Mouse (Mus musculus): ENCODE data around the gene Spata1.

Gene Spata1

DNA sequence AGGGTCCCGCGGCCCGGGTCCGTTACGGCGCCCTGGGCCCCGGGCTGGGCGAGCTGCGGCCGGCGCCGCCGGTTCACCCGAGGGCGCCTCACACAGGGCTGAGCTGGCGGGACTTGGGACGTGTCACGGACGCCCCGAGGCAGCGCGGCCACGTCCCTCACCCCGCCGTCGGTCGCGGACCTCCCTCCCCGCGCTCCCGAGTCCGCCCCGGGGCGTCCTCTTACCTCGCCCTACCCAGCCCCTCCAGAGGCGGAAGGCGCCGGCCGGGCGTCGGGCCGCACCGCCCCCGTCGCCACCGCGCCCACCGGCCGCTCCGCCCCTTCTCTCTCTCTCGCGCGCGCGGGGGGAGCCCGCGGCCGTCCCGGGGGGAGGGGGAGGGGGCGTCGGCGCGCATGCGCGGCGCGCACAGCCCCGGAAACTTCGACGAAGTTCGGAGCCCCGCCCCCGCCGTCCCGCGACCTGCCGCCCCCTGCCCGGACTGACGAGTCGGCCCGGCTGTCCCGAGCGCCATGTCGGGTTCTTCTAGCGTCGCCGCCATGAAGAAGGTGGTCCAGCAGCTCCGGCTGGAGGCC, at the start of gene Spata1, which contains the start of gene Gng5:
TSS of gene Spata1 (minus strand) at position 323 of the 572 bp plus-strand sequence.
TSS of gene Gng5 (plus strand) at position 377 of the 572 bp plus-strand sequence.
- peak; percentile 89 to 91 for DNase-seq (ENCODE audit: low spot score in 2 of 2)

DNA sequence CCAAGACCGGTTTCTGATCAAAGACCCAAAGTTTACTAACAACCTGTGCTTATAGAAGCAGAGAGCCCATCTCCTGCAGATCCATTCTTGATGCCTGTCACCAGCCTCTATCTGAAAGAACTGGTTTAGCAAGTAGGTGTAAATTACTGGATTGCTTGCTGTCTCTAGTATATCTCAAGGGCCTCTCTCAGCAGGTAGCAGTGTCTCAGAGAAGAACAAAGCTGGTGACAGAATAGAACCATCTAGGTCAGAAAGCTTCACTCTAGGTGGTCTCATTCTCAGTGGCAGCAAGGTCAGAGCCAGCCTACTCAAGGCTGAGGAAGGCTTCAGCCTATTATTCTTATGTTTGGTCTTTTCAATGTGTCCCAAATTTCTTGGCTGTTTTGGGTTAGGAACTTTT, 44.1 kb upstream of the Spata1 start:
- no peak for DNase-seq (ENCODE audit: low spot score in 2 of 2)

DNA sequence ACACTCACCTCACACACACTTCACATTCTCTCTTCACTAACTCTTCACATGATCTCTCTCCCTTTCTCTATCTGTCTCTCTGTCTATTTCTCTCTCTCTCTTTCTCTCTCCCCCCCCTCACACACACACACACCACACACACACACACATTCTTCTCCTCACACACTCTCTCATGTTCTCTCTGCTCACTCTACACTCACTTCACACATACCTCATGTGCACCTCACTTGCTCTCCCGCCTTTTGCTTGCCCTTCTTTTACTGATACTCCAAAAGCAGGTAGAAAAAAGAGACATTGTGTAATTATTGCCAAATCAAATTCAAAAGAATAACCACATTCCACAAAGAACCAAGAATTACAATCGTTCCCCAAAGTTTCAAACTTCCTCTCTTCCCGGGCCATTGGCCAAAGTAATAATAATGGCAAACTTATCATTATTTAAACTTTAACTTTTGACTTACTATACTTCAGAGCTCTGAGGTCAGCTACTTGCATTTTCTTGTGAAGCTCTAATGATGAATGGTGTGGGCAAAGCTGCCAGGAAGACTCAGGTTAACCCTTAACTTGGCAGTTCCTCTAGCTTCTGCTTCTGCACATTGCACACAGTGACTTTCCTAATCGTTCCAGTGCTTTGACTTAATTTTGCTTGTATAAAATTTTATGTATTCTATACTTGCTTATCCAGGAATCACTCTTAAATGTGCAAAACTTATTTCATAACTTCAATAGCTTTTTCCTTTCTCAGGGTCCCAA, 41.1 kb upstream of the Spata1 start:
- no peak for DNase-seq (ENCODE audit: low spot score in 2 of 2)

DNA sequence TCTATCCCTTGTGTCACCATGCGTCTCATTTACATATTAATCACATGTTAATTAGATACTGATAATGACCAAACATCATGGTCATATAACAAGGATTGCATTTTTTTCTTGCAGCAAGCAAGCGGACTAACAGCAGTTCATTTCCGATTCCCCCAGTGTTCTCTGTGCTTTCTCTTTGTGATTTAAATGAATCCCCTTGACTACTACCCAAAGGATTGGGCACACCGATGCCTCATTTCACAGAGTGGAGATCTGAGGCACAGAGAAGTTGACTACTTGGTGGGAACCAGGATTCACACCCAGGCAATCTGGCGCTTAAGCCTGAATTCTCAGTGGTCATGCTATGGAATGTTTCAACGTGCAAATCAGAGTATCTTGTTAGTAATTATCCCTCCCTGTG, 35.4 kb upstream of the Spata1 start:
- no peak for DNase-seq (ENCODE audit: low spot score in 2 of 2)

DNA sequence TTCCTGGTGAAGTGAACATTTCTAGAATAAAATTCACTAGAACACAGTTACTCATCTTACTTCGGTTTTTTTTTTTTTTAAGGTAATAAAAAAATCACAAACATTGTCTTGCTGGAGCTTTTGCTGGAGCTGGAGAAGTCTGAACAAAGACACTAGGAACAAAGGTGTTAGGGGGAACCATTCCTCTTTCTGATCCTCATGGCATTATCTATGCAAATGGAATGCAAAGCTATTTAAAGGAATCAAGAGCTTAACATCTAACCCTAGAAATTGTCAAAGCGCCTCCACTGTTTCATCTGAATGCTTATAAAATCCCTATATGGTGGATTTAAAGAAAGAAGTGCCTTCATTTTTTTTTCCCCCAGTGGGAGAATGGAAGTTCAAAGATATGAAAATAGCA, 28.8 kb upstream of the Spata1 start:
- no peak for DNase-seq (ENCODE audit: low spot score in 2 of 2)

DNA sequence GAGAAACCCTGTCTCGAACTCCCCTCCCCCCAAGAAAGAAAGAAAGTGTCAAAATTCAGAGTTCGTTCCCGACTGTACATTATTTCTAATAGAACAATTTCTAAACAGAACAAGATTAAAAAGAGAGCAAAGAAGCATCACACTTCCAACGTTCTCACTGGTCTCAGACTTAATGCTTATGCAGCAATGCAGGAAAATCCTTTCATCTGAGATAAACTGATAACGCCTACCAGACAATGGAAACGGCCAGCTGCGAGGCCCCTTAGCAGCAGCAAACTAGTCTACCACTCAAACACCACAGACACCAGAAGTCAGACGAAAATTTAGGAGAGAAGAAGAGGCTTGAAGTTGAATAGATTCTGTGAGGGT, 22.1 kb upstream of the Spata1 start:
- no peak for DNase-seq (ENCODE audit: low spot score in 2 of 2)

DNA sequence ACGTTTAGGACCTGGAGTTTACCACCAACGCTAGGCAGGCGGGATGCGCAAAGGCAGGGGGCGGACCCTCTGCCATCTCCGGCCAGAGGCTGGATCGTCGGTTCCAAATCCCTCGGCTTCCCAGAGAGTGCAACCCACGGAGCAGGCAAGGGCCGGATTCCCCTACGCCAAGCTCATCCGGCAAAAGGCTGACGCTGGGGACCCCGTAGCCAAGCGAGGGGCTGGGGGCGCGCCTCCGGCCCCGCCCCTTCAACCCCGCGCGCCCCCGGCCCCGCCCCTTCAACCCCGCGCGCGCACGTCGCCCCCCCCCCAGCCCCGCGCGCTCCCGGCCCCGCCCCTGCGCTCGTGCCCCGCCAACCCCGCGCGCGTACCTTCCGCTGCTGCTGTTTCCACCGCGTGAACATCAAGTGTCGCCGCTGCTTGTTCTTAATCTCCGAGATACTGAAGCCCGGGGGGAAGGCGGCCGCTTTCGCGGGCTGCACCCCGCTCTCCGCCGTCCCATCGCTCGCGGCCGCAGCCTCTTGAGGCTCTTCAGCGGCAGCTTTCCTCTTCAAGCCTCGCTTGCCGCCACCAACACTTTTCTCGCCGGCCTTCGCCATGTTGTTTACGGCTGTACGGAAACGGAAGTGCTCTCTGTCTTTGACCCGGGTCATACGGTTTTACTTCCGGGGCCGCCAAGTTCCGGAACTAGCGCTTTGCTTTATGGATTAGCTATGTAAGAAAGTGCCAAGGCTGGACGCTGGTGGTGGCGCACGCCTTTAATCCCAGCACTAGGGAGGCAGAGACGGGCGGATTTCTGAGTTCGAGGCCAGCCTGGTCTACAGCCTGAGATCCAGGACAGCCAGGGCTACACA, 21.5 kb upstream of the Spata1 start, which contains the start of gene Rpf1:
TSS of gene Rpf1 (minus strand) at position 632 of the 854 bp plus-strand sequence.
- DNase-seq (ENCODE audit: low spot score in 2 of 2), result peak; percentile 84 to 86

DNA sequence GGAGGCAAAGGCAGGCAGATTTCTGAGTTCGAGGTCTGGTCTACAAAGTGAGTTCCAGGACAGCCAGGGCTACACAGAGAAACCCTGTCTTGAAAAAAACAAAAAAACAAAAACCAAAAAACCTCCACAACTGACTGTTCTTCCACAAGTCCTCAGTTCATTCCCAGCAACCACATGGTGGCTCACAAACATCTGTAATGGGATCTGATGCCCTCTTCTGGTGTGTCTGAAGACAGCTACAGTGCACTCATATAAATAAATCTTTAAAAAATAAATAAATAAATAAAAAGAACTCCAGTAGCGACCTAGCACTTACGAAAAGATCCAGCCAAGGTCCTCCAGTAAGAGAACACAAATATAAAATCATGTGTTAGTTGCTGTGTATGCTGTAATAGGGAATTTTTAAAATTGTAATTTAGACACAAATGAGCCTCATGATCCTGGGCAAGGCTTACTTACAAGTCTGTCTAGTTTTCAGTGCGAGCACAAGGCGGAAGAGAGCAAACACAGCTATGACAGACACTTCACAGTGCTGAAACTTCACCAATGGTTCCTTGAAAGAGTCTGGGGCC, 20.8 kb upstream of the Spata1 start:
- DNase-seq (ENCODE audit: low spot score in 2 of 2), result no peak

DNA sequence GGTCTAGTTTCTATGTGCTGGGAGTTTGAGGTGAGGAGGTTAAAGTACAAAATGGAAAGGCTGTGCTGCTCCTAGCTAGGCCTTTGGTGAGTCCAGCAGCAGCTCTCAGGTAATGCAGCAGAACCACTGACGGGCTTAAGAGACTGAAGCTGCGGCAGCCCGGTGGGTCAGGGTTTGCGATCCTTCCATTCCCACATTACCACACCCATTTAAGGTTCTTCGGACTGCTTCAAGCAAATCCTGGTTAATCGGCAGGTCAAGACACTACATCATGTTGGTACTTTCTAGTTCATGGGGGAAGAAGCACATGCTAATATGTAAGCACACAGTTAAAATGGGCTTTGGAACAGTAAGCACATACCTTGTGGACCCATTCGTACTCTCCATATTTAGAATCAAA, 7.2 kb upstream of the Spata1 start:
- DNase-seq (ENCODE audit: low spot score in 2 of 2), result no peak

DNA sequence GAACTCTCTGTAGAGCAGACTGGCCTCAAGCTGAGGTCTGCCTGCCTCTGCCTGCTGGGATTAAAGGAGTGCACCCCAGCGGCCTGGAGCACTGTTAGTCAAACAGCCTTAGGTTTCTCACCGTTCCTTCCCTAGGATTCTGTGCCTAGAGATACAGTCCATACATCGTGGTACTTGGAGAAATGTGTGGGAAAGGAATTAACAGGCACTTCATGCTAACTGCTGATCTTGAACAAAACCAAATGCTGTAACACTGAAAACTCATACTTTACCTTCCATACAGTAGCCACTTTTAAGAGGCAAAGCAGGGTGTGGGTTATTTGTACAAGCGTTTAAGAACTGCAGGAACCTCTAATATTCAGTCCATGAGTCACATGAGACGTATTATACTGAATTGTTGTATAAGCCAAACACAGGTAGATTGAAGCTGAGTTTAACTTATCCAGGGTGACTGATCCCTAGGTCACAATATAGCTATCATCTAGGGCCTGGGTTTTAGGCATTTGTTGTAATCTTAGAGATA, 2.1 kb upstream of the Spata1 start:
- DNase-seq (ENCODE audit: low spot score in 2 of 2), result no peak

DNA sequence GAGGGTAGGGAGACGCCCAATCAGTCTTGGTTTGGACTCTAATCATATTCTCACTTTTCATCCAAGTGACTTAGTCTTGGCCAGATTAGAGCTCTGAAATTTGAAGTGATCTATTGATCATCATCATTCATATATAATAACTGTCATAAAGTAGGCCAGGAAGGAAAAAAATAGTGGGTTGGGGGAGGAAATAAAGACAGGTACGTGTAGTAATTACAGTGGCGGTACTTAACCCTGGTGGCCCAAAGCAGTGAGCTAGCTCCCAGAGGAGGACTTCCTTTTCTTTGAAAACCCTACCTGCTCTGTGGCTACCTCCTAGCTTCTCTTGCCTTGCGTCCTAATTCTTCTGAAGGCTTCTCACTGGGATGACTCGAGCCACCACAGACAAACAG, 1.3 kb upstream of the Spata1 start:
- no peak for DNase-seq (ENCODE audit: low spot score in 2 of 2)

DNA sequence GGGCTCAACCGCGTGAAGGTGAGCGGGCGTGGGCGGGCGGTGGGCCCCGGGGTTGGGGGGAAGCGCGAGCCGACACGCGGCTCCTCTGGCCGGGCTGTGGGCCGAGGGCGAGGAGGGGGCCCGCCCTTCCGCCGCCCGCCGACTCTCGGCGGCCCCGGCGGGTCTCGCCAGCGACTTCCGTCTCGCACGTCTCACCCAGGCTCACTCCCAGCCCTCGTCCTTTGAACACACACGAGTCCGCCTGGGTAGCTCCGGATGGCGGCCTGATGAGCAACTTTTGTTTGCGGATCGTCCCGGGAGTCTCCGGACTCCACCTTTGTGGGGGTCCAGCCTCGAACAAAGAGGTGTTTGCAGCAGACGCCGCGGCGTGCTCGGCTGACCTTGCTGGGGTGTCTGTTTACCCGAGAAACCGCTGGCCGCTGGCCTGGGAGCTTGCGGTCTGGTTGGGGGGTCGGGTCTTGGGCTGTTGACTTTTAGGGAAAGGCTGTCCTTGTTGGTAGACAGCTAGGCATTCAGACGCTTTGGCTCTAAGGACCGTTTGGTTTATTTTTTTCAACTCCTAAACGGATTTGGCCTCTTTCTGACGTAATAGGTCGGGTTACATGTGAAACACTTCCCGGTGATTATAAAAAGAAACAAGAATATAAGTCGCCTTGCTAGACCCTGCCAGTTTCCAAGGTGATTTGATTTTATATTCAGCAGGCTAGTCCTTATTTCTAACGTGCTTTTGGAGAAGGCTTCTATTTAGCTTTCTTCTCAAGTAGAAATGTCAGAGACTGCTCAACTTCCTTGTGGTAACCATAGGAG, 653 bp upstream of the Spata1 start:
- DNase-seq (ENCODE audit: low spot score in 2 of 2), result peak in 1 of 2 experiments; percentile 67

DNA sequence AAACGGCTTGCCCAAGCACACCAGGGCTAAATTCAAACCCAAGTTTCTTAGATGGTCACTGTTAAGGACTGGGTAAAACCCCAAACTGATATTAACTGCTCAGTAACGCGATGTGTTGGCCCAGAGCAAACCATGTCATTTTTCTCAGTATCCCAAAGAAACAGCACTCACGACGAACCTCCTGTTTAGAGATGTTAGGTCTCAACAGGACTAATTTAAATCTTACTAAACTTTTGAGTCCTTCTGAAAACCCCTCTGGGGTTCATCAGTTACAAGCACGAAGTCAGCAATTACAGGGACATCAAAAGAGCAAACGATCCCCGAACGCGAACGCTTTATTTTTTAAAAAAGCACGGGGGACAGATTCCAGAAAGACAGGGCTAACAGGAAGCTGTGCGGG, 564 bp downstream of the Spata1 start:
- no peak for DNase-seq (ENCODE audit: low spot score in 2 of 2)

DNA sequence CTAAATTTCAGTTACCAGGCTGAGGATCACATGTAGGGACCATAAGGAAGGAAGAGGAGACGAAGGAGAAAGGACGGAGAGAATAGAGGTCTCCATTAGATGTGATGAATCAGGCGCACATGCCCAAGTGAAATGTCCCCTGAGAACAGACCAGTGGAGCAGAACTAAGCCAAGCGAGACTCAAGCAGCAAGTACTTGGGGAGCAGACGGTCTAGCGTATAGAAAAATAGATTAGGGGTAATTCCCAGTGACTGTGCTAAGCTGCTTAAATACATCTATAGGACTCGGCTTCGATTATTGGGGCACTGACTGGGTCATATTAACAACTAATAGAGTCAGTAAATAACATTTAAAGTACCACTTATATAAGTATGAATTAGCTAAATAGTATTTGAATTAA, 4.6 kb downstream of the Spata1 start:
- DNase-seq (ENCODE audit: low spot score in 2 of 2), result no peak

DNA sequence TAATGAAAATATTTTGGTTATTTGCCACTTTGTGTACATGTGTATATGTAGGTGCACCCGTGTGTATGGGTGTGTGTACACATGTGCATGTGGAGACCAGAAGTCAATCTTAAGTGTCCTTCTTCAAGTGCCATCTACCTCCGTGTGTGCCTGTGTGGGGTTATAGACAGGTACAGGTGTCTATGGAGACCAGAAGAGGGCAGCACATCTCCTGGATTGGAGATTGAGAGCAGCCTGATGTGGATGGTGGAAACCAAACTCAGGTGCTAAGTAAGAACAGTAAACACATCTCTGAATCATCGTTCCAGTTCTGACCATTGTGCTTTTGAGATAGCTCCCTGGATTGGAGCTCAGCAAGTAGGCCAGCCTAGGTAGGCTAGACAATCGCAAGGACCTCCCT, 13.1 kb downstream of the Spata1 start:
- no peak for DNase-seq (ENCODE audit: low spot score in 2 of 2)

DNA sequence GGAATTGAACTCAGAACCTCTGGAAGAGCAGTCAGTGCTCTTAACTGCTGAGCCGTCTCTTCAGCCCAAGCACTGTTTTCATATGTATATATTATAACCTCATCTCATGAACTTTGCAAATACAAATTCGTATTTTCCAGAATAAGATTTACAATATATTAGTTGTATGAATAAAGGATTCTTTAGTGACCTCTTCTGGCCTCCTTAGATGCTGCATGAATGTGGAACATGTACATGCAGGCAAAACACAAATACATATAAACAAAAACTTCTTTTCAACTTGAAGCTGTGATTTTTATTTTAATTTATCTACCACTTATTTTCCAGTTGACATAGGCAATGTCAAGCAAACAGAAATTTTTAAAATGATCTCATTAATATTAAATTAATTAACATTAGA, 17.5 kb downstream of the Spata1 start:
- no peak for DNase-seq (ENCODE audit: low spot score in 2 of 2)

DNA sequence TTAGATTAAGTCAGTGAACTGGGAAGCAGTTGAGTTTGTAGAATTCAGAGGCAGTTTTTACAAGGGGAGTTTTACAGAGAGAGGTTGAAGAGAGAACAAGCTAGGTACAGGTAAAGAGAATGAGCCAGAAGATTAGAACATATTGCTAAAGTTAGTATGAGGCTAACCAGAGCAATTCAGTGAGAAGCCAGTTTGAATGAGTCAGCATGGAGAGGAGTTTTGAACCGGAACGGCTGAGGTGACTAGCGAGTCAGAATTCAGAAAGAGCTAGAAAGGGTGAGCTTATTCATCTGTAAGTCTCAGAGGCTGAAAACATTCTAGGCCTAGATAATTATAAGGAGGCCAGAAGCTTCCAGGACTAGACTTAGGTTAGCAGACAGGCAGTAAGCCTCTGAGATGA, 25.1 kb downstream of the Spata1 start:
- DNase-seq (ENCODE audit: low spot score in 2 of 2), result no peak

DNA sequence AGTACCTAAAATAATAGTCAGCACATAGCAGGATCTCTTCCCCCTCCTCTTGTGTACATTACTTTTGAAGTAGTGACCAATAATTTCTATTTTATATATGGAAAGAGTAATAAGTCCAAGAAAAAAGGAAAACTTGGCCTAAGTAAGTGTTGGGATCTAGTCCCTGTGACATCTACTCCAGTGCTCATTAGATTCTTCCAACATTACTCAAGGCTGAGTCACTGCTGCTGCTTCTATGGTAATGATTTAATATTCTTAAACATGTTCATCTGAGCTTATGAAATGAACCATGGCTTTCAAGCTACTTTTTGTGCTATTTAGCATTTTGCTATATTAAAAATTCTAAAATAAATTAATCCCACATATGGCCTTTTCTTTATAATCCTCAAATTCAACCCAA, 25.8 kb downstream of the Spata1 start:
- no peak for DNase-seq (ENCODE audit: low spot score in 2 of 2)

DNA sequence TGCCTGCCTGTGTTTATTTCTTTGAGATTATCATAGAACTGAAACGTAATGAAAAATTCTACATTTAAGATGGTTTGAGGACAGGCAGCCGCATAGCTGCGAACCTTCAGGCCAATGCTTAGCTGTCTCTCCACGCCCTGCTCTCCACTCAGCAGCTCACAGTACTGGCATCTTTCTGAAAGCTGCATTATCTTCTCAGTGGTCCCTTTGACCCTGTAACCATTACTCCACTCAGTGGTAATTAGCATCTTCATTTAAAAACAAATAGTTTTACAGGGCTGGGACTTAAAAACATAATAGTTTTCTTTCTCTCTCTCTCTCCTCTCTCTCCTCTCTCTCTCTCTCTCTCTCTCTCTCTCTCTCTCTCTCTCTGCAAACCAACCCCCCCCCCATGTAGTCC, 26.9 kb downstream of the Spata1 start:
- no peak for DNase-seq (ENCODE audit: low spot score in 2 of 2)

DNA sequence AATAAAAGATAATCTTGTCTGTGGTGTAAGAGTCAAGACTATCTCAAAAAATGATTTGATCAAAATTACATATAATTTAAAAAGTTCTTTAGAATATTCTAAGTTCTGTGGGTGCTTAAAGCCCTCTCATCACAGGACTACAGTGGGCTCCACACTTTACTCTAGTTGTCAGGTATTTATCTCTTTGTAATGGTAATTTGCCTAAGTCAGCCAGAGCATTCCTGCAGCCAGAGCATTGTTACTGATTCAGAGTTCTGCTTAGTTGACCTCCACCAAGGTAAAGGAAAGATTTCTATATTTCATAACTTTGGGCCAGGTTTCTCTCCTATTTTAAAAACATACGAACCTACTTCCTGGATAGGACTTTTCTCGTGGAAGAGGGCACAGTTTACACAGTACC, 30.3 kb downstream of the Spata1 start:
- DNase-seq (ENCODE audit: low spot score in 2 of 2), result no peak

DNA sequence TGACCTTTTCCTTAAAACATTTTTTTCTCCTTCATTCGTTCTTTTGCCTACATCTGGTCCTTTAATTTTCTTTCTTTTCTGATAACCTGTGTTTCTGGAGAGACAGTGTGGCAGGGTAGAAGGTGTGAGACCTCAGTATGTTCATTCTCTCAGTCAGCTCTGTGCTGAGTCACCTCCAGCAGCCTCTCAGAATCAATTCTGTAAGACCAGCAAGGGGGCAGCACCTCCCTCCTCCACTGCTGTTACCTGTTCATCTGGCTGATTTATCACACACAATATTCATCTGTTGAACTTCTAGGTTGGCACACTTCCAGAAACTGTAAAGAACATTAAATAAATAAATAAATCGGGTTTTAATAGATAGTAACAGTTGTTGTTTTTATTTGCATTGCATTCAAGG, 36.6 kb downstream of the Spata1 start:
- DNase-seq (ENCODE audit: low spot score in 2 of 2), result no peak
